Mouse (Mus musculus) liver, postnatal 0 days (tissue): ENCODE measurements around the gene 1110032A03Rik. TPM values are rescaled to one million over a fixed set of nuclear protein-coding genes. Genes with fewer than 3 reads are reported as not detected.

Experiments used
- ATAC-seq: fragments of 200-750 bp; cut with Nextera tagmentation; 2 replicates; pipeline ENCODE4 v1.8.0; 2017; ENCODE audit warnings: mild to moderate bottlenecking, moderate library complexity
- DNase-seq: peaks from one replicate; pipeline ENCODE4 v3.0.0-alpha.2; 2016
- H3K27ac ChIP-seq: fragments of 300-500 bp; sonication (generic); 2 replicates; pipeline ENCODE4 v1.5.1; 2014; ENCODE audit warnings: antibody characterized with exemption, moderate library complexity, mild to moderate bottlenecking, low read depth
- H3K27me3 ChIP-seq: fragments of 300-500 bp; sonication (generic); 2 replicates; pipeline ENCODE4 v1.6.1; 2014; ENCODE audit warnings: low read length, control low read depth, mixed read lengths; ENCODE audit not compliant: insufficient read depth
- H3K36me3 ChIP-seq: fragments of 300-500 bp; sonication (generic); replicated peaks from 2 replicates; pipeline ENCODE4 v1.6.1; 2014; ENCODE audit warnings: mild to moderate bottlenecking, control low read depth, low read length, moderate library complexity, mixed read lengths; ENCODE audit not compliant: insufficient read depth
- H3K4me1 ChIP-seq: fragments of 300-500 bp; sonication (generic); 2 replicates; pipeline ENCODE4 v1.6.1; 2014; ENCODE audit warnings: antibody characterized with exemption, mild to moderate bottlenecking, control low read depth; ENCODE audit not compliant: insufficient read depth
- H3K4me2 ChIP-seq: fragments of 300-500 bp; sonication (generic); 2 replicates; pipeline ENCODE4 v1.6.1; 2014; ENCODE audit warnings: low read depth, mild to moderate bottlenecking, low read length, moderate library complexity, mixed read lengths
- H3K4me3 ChIP-seq: fragments of 300-500 bp; sonication (generic); 2 replicates; pipeline ENCODE4 v1.5.1; 2014; ENCODE audit warnings: low read depth, low read length
- H3K9ac ChIP-seq: fragments of 300-500 bp; sonication (generic); replicated peaks from 2 replicates; pipeline ENCODE4 v1.6.1; 2014; ENCODE audit warnings: mild to moderate bottlenecking, moderate library complexity
- H3K9me3 ChIP-seq: fragments of 300-500 bp; sonication (generic); 2 replicates; pipeline ENCODE4 v1.6.1; 2016; ENCODE audit warnings: mild to moderate bottlenecking, control low read depth, low read length, mixed read lengths
- CTCF ChIP-seq: sonication (generic); IDR thresholded peaks from 2 replicates; pipeline ENCODE4 v1.5.1; 2016; ENCODE audit warnings: antibody characterized with exemption, low read depth
- EP300 ChIP-seq: IDR thresholded peaks from 2 replicates; pipeline ENCODE4 v1.6.1; 2016; ENCODE audit warnings: antibody characterized with exemption, low read depth, mild to moderate bottlenecking
- WGBS: fragments of 180-500 bp; shearing (Covaris S2); extraction: QIAGEN DNeasy Blood & Tissue Kit; methylation state at CpG from one replicate; pipeline ENCODE4 v1.1.7; 2014; ENCODE audit not compliant: insufficient replicate concordance; 5-methylcytosine and 5-hydroxymethylcytosine counted together
- polyA plus RNA-seq: library from polyadenylated mRNA; unstranded; fragments of >200 nt; fragmentation: Nextera tagmentation; extraction: Ambion mirVana; gene quantifications from 2 replicates; pipeline ENCODE4 v1.2.1, GENCODE M21; 2015

The 1110032A03Rik gene
- polyA plus RNA-seq, 1 experiment from 2014 or later = 34.6 TPM

DNA sequence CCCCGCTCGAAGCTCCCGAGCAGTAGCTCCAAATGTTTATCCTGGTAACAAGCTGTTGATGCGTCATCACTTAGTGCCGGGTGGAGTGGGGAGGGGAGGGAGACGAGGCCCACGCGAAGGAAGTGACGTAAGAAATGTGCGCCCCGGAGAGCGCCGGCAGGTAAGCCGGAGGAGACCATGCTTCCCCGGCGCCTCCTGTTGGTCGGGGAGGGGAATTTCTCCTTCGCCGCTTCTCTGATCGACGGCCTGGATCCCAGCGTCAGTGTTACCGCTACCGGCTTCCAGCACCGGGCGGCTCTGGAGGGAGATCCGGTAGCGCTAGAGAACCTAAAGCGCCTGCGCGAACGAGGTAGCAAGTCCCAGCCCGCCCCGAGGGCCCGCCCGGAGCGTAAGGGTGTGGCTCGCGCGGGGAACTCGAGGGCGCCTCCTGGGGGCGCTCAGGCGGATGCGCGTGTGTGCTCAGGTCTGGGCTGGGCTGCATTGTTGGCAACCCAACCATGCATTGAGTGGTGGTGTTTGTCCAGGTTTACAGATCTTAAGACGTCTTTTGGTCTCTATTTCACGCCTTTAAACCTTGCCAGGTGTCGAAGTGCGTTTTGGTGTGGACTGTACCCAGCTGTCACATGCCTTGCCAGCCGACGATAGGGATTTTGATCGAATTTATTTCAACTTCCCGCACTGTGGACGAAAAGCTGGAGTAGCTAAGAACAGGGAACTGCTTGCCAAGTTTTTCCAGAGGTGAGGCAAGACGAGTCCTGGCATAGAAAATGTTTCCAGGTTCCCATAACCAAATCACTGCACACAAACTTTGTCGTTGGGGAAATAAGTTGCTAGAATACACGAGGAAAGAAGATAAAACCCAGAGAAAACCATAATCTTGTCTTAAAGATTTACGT is 7.0 kb downstream of the 1110032A03Rik start, which contains the start of gene Fdxacb1:
Fdxacb1 (plus strand) TSS at position 130 of the 896 bp plus-strand sequence.
- peaks cover 14% of the 10 kb centered on the region for H3K36me3 ChIP-seq
- WGBS = 3% methylated on average over 58 of the region's 59 CpGs

DNA sequence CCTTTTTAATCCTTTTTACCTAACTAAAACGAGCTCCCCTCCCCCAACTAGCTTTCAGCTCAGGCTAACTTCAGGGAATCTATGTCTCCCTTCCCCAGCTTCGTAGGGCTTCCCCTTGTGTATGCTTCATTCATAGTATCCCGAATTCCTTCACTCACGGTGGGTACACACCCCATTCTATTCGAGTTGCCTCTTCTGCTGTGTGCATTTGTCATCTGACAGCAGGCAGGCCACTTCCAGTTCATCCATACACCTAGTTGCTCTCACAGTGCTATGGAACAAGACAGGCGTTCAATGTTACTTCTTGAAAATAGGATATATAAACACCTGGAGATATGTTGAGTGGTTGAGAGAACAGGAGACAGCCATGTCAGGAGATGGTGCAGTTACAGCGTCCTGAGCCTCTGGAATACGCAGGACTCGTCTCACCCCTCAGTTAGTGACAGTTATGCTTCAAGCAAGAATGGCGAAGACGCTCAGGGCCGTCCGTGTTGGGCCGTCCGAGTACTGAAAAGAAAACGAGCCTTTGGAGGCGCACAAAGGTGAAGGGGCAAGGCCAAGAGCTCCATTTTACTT is 7.7 kb downstream of the 1110032A03Rik start:
- Histone ChIP-seq H3K9me3 (no peaks in the 10 kb centered on the region), H3K4me1 (peaks cover 8% of the 10 kb centered on the region), H3K36me3 (peaks cover 14% of the 10 kb centered on the region), H3K27me3 (no peaks in the 10 kb centered on the region), H3K9ac (peak overlapping the region; percentile 82), H3K27ac (peak overlapping the region; percentile 93), H3K4me2 (peak overlapping the region; percentile 91), H3K4me3 (peak overlapping the region; percentile 80)
- no peak for DNase-seq
- 4% methylated on average over 17 of the region's 17 CpGs for WGBS
- TF ChIP-seq CTCF = no peak
- no peak for TF ChIP-seq EP300
- ATAC-seq = peak; percentile 16

More for the DNA sequence above, 7.0 kb downstream of the 1110032A03Rik start, which contains the start of gene Fdxacb1:
- peak within 1 kb of the TSS; percentile 93 for H3K27ac ChIP-seq
- no peaks in the 10 kb centered on the region for H3K9me3 ChIP-seq
- peak within 1 kb of the TSS; percentile 91 for H3K4me2 ChIP-seq
- H3K4me3 ChIP-seq = peak within 1 kb of the TSS; percentile 80
- H3K27me3 ChIP-seq = no peaks in the 10 kb centered on the region
- peaks cover 8% of the 10 kb centered on the region for H3K4me1 ChIP-seq
- peak within 1 kb of the TSS; percentile 82 for H3K9ac ChIP-seq
- DNase-seq (peak; percentile 98), ATAC-seq (peak; percentile 97)
- TF ChIP-seq EP300 = peak; percentile 69
- peak; percentile 89 for TF ChIP-seq CTCF

DNA sequence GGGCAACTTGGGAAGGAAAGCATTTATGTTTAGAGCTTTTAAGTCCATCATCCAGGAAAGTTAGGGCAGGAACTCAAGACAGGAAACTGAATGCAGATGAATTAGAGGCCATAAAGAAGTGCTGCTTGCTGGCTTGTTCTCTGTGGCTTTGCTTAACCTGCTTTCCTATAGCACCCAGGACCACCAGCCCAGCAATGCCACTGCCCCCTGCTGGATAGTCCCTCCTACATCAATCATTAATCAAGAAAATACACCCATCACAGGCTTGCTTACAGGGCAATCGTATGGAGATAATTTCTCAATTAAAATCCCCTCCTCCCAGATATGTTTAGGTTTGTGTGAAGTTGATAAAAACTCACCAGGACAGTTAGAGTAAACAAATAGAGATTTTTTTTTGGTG is 12.0 kb downstream of the 1110032A03Rik start:
- H3K4me1 ChIP-seq = peaks cover 3% of the 10 kb centered on the region; the same call in 1 of the 2 replicates
- TF ChIP-seq EP300 (no peak), CTCF (peak; percentile 55)
- no peaks in the 10 kb centered on the region for H3K27me3 ChIP-seq
- ATAC-seq (no peak), DNase-seq (no peak)
- H3K27ac ChIP-seq = no peak overlapping the region
- no peak overlapping the region for H3K9ac ChIP-seq
- no peak overlapping the region for H3K4me3 ChIP-seq
- no peaks in the 10 kb centered on the region; the same call in 1 of the 2 replicates for H3K36me3 ChIP-seq
- no peak overlapping the region for H3K4me2 ChIP-seq
- 68% methylated on average over 1 of the region's 1 CpGs for WGBS
- H3K9me3 ChIP-seq = no peaks in the 10 kb centered on the region

DNA sequence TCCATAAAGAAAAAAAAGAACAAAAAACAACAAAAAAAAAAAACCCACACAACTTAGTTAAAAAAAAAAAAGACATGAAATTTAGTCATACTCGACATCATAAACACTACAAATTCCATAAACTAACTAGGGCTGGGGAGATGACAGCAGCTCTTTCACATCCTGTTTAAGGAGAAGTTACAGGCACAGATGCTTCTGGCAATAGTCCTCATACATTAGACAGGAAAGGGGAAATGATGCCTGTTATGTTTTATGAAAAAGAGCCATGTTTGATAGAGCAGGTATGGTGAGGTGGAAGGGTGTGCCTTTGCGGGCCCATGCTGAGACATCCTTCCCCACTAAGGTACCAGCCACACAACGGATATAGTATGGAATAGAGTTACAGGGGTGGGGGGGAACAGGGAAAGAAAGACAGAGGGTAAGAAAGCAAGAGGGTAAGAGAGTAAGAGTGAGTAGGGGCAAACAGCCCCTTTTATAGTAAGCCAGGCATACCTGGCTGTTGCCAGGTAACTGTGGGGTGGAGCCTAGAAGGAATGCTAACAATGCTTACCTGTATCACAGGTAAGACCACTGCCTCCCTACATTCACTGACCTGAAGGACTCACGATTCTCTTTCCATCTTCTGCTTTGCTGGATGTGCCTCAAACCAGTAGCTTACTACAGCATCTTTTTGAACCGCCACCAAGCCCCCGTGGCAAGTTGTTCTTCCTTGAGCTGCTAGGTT is 13.6 kb downstream of the 1110032A03Rik start:
- Histone ChIP-seq H3K27ac (no peak overlapping the region), H3K36me3 (no peaks in the 10 kb centered on the region; the same call in 1 of the 2 replicates), H3K9ac (no peak overlapping the region), H3K4me1 (no peaks in the 10 kb centered on the region), H3K9me3 (no peaks in the 10 kb centered on the region), H3K4me2 (no peak overlapping the region), H3K4me3 (no peak overlapping the region), H3K27me3 (no peaks in the 10 kb centered on the region)
- WGBS = 56% methylated on average over 6 of the region's 6 CpGs
- DNase-seq (no peak), ATAC-seq (no peak)
- TF ChIP-seq CTCF (no peak), EP300 (no peak)

DNA sequence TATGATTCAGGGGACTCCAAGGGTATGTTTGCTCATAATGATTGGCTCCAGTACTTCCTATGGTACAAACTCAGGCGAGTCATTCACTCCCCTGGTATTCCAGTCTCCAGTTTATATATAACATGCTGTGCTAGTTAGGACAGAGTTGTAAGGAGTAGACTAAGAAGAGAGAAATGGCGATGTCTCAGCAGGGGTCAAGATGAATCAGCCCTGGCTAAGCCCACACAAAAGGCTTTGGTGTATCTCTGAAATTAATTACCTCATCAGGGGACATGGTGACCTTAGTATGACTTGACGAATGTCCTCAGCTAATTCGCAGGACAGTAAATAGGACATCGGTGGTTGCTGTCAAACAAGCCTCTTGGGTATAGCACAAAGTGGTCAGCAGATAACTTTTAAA is 18.6 kb downstream of the 1110032A03Rik start:
- Histone ChIP-seq H3K9ac (no peak overlapping the region), H3K27me3 (no peaks in the 10 kb centered on the region), H3K4me1 (no peaks in the 10 kb centered on the region), H3K4me2 (no peak overlapping the region), H3K4me3 (no peak overlapping the region), H3K27ac (no peak overlapping the region), H3K9me3 (no peaks in the 10 kb centered on the region), H3K36me3 (no peaks in the 10 kb centered on the region)
- TF ChIP-seq EP300 (no peak), CTCF (no peak)
- ATAC-seq (no peak), DNase-seq (no peak)
- WGBS = 65% methylated on average over 5 of the region's 5 CpGs

DNA sequence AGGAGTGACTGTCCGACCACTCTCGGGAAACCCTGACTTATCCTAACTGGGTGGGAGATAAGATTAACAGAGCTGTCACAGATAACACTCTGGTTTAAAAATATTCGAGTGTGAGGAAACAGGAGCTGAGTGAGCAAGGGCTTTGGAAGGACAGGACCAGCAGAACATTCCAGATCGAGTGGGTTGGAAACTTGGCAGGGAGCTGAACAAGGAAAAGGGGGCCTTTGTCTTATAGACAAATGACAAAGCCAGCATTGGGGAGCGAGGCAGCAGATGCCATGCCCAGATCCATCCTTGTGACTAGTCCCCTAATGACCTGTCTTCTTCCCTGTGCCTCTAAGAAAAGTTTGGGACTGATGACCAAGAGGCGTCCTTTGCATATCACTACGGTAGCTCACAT is 21.4 kb downstream of the 1110032A03Rik start:
- H3K27ac ChIP-seq = no peak overlapping the region
- H3K36me3 ChIP-seq = no peaks in the 10 kb centered on the region
- H3K4me3 ChIP-seq = no peak overlapping the region
- no peak for TF ChIP-seq EP300
- TF ChIP-seq CTCF = no peak
- H3K27me3 ChIP-seq = no peaks in the 10 kb centered on the region
- WGBS = 43% methylated on average over 7 of the region's 7 CpGs
- H3K4me1 ChIP-seq = no peaks in the 10 kb centered on the region
- ATAC-seq (no peak), DNase-seq (no peak)
- H3K9me3 ChIP-seq = no peaks in the 10 kb centered on the region
- H3K4me2 ChIP-seq = no peak overlapping the region
- no peak overlapping the region for H3K9ac ChIP-seq
